Mouse (Mus musculus): ENCODE data around the gene Pkp1.

DNA sequence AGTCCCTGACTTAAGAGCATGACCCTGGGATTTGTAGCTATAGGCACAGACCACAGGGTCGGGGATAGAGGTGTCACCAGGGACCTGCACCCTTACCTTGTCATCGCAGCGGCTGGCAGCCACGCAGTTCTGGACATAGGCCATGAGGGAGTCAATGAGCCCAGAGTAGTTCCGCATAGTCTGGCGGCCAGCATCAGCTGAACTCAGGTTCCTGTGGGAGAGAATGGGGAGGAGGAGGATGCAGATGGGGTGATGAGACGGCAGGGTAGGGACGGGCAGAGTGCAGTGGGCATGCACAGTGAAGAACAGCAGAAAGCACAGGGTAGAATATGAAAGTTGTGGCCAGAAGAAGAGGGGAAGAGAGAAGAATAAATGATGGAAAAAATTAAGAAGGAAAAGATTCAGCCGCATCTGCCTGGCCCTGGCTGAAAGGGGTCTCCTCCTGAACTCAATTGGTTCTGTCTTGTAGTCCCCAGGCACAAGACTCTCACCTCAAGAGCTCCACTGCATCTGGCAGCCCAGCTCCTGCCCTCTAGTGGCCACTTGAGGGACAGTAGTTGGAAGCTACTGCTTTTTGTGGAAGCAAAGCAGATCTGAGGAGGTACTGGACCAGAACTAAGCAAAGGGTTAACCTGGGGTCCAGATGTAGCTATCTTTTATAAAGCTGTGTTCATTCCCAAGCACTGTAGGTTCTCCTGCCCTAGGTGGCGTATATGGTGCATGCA lies 36.5 kb downstream of the Pkp1 start:
- TF ChIP-seq CTCF (IDR thresholded peaks at IDR 0.05; ENCODE audit: control insufficient read depth, insufficient read depth, insufficient read length) (peak; percentile 39), USF1 (IDR thresholded peaks at IDR 0.05; ENCODE audit: low read depth) (no peak), MYOG (IDR thresholded peaks at IDR 0.05; ENCODE audit: control insufficient read depth, extremely low read depth, insufficient read length) (no peak), MAX (IDR thresholded peaks at IDR 0.05) (no peak), MYOD1 (IDR thresholded peaks at IDR 0.05; ENCODE audit: control insufficient read depth, insufficient read length, low read depth) (no peak), FOSL1 (IDR thresholded peaks at IDR 0.05; ENCODE audit: insufficient read depth, low read length, poor library complexity, severe bottlenecking) (no peak)
